Mouse (Mus musculus): Measurements from ENCODE around the gene Pym1. TPM values are rescaled to one million over a fixed set of nuclear protein-coding genes. Genes with fewer than 3 reads are reported as not detected.

Pym1 gene
- polyA plus RNA-seq, 1 experiment from 2014 or later: 39.1 TPM

- peak; percentile 57 for TF ChIP-seq CTCF (IDR thresholded peaks at IDR 0.05; ENCODE audit: low read depth)
- no peaks in the 10 kb centered on the region for H3K27me3 ChIP-seq (ENCODE audit: insufficient read depth, low read length)
- H3K4me3 ChIP-seq (ENCODE audit: low read depth, low read length): no peak overlapping the region
- H3K36me3 ChIP-seq (ENCODE audit: insufficient read depth): no peaks in the 10 kb centered on the region
- DNase-seq (peak; percentile 44), ATAC-seq (ENCODE audit: insufficient read depth) (no peak)
- no peak overlapping the region for H3K4me2 ChIP-seq
- 25% methylated on average over 5 of the region's 5 CpGs for WGBS
- no peak overlapping the region for H3K9ac ChIP-seq
- H3K4me1 ChIP-seq (ENCODE audit: insufficient read depth): peaks cover 3% of the 10 kb centered on the region; the same call in 1 of the 2 replicates
- H3K27ac ChIP-seq (ENCODE audit: low read depth): no peak overlapping the region
- H3K9me3 ChIP-seq (ENCODE audit: low read depth, low read length): no peaks in the 10 kb centered on the region
Observed at GRCm38 (mm10) chr10:128773685-128774084, 26.0 kb downstream of the Pym1 start.

- H3K27ac ChIP-seq (ENCODE audit: low read depth): peak overlapping the region; percentile 78
- H3K9me3 ChIP-seq (ENCODE audit: low read depth, low read length): no peaks in the 10 kb centered on the region
- DNase-seq (no peak), ATAC-seq (ENCODE audit: insufficient read depth) (no peak)
- no peak overlapping the region for H3K9ac ChIP-seq
- WGBS: 96% methylated on average over 2 of the region's 2 CpGs
- no peaks in the 10 kb centered on the region for H3K36me3 ChIP-seq (ENCODE audit: insufficient read depth)
- no peaks in the 10 kb centered on the region for H3K27me3 ChIP-seq (ENCODE audit: insufficient read depth, low read length)
- H3K4me3 ChIP-seq (ENCODE audit: low read depth, low read length): no peak overlapping the region
- peaks cover 6% of the 10 kb centered on the region; the same call in 1 of the 2 replicates for H3K4me1 ChIP-seq (ENCODE audit: insufficient read depth)
- H3K4me2 ChIP-seq: no peak overlapping the region
- no peak for TF ChIP-seq CTCF (IDR thresholded peaks at IDR 0.05; ENCODE audit: low read depth)
Observed at GRCm38 (mm10) chr10:128778441-128778840, 30.8 kb downstream of the Pym1 start.

- Histone ChIP-seq H3K36me3 (ENCODE audit: insufficient read depth) (no peaks in the 10 kb centered on the region), H3K4me2 (no peak overlapping the region), H3K27ac (ENCODE audit: low read depth) (peak overlapping the region; percentile 78), H3K9ac (no peak overlapping the region), H3K4me1 (ENCODE audit: insufficient read depth) (peaks cover 6% of the 10 kb centered on the region; the same call in 1 of the 2 replicates), H3K9me3 (ENCODE audit: low read depth, low read length) (no peaks in the 10 kb centered on the region), H3K4me3 (ENCODE audit: low read depth, low read length) (no peak overlapping the region), H3K27me3 (ENCODE audit: insufficient read depth, low read length) (no peaks in the 10 kb centered on the region)
- no peak for TF ChIP-seq CTCF (IDR thresholded peaks at IDR 0.05; ENCODE audit: low read depth)
- WGBS: 28% methylated on average over 8 of the region's 8 CpGs
- ATAC-seq (ENCODE audit: insufficient read depth) (peak; percentile 98), DNase-seq (peak; percentile 87)
Observed at GRCm38 (mm10) chr10:128779011-128779795, 31.5 kb downstream of the Pym1 start.

GRCm38 (mm10) chr10:128780200-128780599 lies 32.5 kb downstream of the Pym1 start:
- no peak for TF ChIP-seq CTCF (IDR thresholded peaks at IDR 0.05; ENCODE audit: low read depth)
- H3K27ac ChIP-seq (ENCODE audit: low read depth): no peak overlapping the region
- no peak overlapping the region for H3K4me2 ChIP-seq
- no peaks in the 10 kb centered on the region for H3K27me3 ChIP-seq (ENCODE audit: insufficient read depth, low read length)
- DNase-seq (no peak), ATAC-seq (ENCODE audit: insufficient read depth) (no peak)
- H3K9ac ChIP-seq: no peak overlapping the region
- H3K4me3 ChIP-seq (ENCODE audit: low read depth, low read length): no peak overlapping the region
- peaks cover 6% of the 10 kb centered on the region; the same call in 1 of the 2 replicates for H3K4me1 ChIP-seq (ENCODE audit: insufficient read depth)
- WGBS: 84% methylated on average over 1 of the region's 1 CpGs
- H3K9me3 ChIP-seq (ENCODE audit: low read depth, low read length): no peaks in the 10 kb centered on the region
- no peaks in the 10 kb centered on the region for H3K36me3 ChIP-seq (ENCODE audit: insufficient read depth)

GRCm38 (mm10) chr10:128790398-128791124 lies 42.9 kb downstream of the Pym1 start, which contains the start of gene Mmp19:
Gene Mmp19 (plus strand): TSS chr10:128790910.
- Histone ChIP-seq H3K4me3 (ENCODE audit: low read depth, low read length) (peak within 1 kb of the TSS; percentile 11; the same call in 1 of the 2 replicates), H3K9ac (no peak within 1 kb of the TSS), H3K27me3 (ENCODE audit: insufficient read depth, low read length) (no peaks in the 10 kb centered on the region), H3K4me2 (peak within 1 kb of the TSS; percentile 35; the same call in 1 of the 2 replicates), H3K27ac (ENCODE audit: low read depth) (no peak within 1 kb of the TSS), H3K9me3 (ENCODE audit: low read depth, low read length) (no peaks in the 10 kb centered on the region), H3K4me1 (ENCODE audit: insufficient read depth) (no peaks in the 10 kb centered on the region), H3K36me3 (ENCODE audit: insufficient read depth) (no peaks in the 10 kb centered on the region)
- ATAC-seq (ENCODE audit: insufficient read depth): peak; percentile 31; the same call in 1 of the 2 replicates
- peak; percentile 5 for DNase-seq
- no peak for TF ChIP-seq CTCF (IDR thresholded peaks at IDR 0.05; ENCODE audit: low read depth)
- WGBS: 60% methylated on average over 7 of the region's 7 CpGs

- H3K27ac ChIP-seq (ENCODE audit: low read depth): no peak overlapping the region
- no peaks in the 10 kb centered on the region for H3K36me3 ChIP-seq (ENCODE audit: insufficient read depth)
- no peak for TF ChIP-seq CTCF (IDR thresholded peaks at IDR 0.05; ENCODE audit: low read depth)
- no peak overlapping the region for H3K9ac ChIP-seq
- no peaks in the 10 kb centered on the region for H3K4me1 ChIP-seq (ENCODE audit: insufficient read depth)
- DNase-seq: no peak
- ATAC-seq (ENCODE audit: insufficient read depth): no peak
- no peak overlapping the region for H3K4me2 ChIP-seq
- H3K27me3 ChIP-seq (ENCODE audit: insufficient read depth, low read length): no peaks in the 10 kb centered on the region
- no peaks in the 10 kb centered on the region for H3K9me3 ChIP-seq (ENCODE audit: low read depth, low read length)
- H3K4me3 ChIP-seq (ENCODE audit: low read depth, low read length): no peak overlapping the region
Observed at GRCm38 (mm10) chr10:128792041-128792440, 44.4 kb downstream of the Pym1 start.

GRCm38 (mm10) chr10:128793258-128793657 lies 45.6 kb downstream of the Pym1 start:
- no peak overlapping the region for H3K4me2 ChIP-seq
- ATAC-seq (ENCODE audit: insufficient read depth): no peak
- no peaks in the 10 kb centered on the region for H3K27me3 ChIP-seq (ENCODE audit: insufficient read depth, low read length)
- no peak for TF ChIP-seq CTCF (IDR thresholded peaks at IDR 0.05; ENCODE audit: low read depth)
- H3K36me3 ChIP-seq (ENCODE audit: insufficient read depth): no peaks in the 10 kb centered on the region
- no peaks in the 10 kb centered on the region for H3K9me3 ChIP-seq (ENCODE audit: low read depth, low read length)
- H3K9ac ChIP-seq: no peak overlapping the region
- no peak for DNase-seq
- H3K27ac ChIP-seq (ENCODE audit: low read depth): no peak overlapping the region
- 79% methylated on average over 1 of the region's 1 CpGs for WGBS
- no peaks in the 10 kb centered on the region for H3K4me1 ChIP-seq (ENCODE audit: insufficient read depth)
- no peak overlapping the region for H3K4me3 ChIP-seq (ENCODE audit: low read depth, low read length)
